Mouse (Mus musculus) testis, adult 2 months (tissue): Measurements from ENCODE around the gene Pnisr.

Experiments used
- CTCF ChIP-seq: fragments of 200-500 bp; IDR thresholded peaks from 2 replicates; pipeline ENCODE4 v1.5.1; 2012; ENCODE audit warnings: low read depth, mild to moderate bottlenecking, inconsistent platforms, low read length, moderate library complexity; ENCODE audit not compliant: control insufficient read depth, insufficient read depth, insufficient replicate concordance
- POLR2A ChIP-seq: fragments of 200-500 bp; IDR thresholded peaks from 2 replicates; pipeline ENCODE4 v1.6.1; 2012; ENCODE audit warnings: low read depth, mild to moderate bottlenecking, inconsistent platforms, low read length, moderate library complexity; ENCODE audit not compliant: control insufficient read depth

DNA sequence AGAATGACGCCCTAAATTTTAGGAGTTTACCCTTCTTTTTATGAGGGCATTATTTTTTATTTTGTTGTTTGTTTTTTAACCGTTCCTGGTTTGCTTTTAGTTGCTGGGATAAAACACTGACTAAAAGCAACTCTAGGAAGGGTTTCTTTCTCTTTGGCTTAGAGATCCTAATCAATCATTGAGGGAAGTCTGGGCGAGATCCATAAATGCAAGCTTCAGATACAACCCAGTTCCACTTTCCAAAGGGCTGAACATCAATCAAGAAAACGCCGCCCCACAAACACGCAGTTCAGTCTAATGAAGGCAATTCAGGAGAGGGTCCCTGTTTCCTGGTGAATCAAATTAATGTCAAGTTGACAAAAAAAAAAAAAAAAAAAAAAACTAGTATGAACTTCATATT is 31.4 kb downstream of the Pnisr start:
- no peak for TF ChIP-seq CTCF
- no peak for TF ChIP-seq POLR2A
